Mouse (Mus musculus) spleen, adult 18-20 months (tissue): ENCODE data around the gene Cdk5r2.
"Not testable (repeated sequence)": the region's sequence is repeated elsewhere in the genome, so short reads cannot be mapped to it uniquely, and the experiment has no call there.

Experiments
- DNase-seq, 2 experiments: peaks; one replicate each; pipeline ENCODE4 v3.0.0; 2022; ENCODE audit warnings: mixed read lengths in 2 of 2

The Cdk5r2 gene

GRCm38 (mm10) chr1:74854306-74855056 is at the start of gene Cdk5r2:
TSS of gene Cdk5r2 (plus strand) at chr1:74854934.
- peak; percentile 60 to 69 for DNase-seq

DNA sequence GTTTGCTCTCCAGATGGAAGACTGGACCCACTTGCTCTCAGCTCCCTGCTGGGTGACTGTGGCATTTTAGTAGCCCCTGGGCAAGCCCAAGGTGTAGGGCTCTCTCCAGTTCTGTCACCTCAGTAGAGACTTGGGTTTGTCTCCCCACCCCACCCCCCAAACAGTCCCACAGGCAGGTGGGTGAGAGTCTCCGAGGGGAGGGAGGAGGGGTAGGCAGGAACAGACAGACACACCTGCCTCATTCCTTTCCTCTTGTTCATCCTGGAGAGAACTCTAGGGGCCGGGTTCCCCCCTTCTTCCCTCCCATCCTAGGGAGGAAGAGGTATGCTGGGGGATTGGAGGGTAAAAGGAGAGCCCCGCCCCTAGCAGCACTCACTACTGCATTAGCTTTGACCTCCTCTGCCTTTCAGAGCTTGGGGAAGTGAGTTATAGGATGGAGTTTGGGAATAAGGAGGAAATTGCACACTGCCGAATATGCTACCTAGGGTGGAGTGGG is 49.3 kb upstream of the Cdk5r2 start:
- no peak for DNase-seq

DNA sequence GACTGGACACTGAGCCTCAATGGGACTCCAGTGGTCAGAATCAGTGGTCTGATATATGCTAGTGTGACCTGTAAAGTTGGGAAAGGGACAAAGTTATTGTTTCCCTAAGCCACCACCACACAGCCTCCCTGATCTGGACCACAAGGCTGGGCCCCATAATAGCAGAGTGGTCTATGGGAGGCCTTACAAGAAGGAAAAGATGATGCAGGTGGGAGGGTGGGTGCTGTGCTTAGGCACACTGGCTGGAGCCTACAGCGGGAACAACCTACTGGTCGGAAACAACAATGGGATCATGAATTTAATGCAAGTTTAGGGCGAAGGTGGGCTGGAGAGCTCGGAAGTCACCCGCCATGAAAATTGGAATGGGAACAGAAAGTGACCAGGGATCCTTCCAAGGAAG is 48.9 kb upstream of the Cdk5r2 start:
- no peak for DNase-seq

DNA sequence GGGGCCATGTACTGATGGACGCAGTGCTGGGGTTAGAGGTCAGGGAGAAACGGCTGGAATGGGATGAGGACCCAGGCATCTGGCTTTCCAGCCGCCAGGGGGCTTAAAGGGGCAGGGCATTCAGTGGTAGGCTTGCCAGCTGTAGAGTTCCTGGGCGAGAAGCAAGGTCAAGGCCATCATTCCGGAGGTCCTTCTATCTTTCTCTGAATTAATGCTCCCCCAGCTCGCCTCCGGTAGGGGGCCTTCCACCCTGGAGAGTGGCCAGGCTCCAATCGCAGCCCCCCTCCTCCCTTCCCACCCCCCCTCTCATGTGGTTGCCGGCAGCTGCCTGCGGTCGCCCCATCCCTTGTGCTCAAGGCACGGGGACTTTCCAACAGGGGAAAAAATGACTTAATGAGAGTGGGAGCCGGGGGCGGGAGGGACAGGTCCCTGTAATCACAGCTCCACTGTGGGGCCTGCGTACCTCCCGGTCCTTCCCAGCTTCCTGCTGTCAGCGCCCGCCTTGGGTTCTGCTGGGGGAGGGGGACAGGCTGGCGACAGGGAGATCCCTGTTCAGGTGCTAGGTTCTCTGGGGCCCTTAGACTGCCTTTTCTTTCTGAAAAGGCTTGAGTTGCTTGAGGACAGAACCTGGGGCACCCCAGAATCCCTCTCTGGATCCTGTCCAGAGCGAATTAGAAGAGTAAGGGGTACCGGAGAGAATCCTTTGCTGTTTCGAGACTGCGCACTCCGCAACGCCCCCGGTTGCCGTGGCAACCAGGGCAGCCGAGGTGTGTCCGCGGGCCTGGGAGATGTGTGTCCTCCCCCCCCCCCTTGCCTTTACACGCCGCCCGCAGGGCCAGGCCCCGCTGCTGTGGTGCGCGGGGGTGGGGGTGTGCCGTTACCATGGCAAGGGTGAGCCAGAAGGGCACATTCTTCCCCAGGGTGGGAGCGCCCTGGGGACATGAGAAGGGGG is 48.1 kb upstream of the Cdk5r2 start:
- peak in 1 of 2 experiments; percentile 24 for DNase-seq

DNA sequence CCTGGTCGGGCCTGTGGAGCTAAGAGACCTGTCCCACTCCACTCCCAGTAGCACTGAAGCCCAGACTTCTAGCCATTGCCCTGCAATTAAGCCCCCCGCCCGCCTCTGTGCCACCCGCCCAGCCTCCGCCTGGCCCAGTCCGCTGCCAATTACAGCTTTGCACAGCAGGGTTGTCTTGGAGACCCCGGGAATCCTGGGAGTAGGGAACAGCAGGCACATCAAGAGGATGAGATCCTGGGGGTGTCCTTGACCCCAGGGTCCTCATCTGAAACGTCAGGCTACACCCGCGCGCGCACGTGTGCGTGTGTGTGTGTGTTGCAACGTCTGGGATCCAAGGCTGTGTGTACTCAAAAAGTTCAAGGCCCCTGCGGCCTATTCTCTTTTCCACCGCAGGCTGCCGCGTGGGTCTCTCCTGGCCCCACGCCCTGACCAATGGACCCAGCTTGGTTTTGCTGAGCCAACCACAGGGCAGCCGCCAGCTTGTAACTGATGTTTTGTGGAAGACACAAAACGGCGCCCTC is 47.1 kb upstream of the Cdk5r2 start:
- DNase-seq: no peak

DNA sequence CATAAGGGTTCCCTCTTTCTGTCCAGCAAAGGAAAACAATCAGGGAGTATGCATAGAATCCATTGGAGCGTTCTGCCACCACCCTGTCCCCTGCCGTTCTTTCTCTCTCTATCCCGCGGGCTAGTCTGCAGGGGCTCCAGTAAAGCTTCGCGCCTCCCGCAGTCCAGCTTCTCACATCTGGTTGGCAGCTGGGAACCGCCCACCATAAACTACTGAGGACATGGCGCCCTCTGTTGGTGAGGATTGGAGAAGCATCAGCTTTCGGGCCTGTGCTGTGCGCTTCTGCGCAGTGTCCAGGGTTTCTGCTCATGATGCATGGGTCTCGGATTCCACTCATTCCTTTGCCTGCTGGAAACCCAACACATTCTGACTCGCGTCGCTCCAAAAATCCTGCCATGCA is 46.7 kb upstream of the Cdk5r2 start:
- peak; percentile 75 to 91 for DNase-seq

- DNase-seq: no peak
These were observed 45.7 kb upstream of the Cdk5r2 start for GRCm38 (mm10) chr1:74809007-74809406.

GRCm38 (mm10) chr1:74814931-74815647 is 39.6 kb upstream of the Cdk5r2 start:
- DNase-seq: no peak

- not testable (repeated sequence) for DNase-seq
These were observed 38.8 kb upstream of the Cdk5r2 start for GRCm38 (mm10) chr1:74815965-74816364.

DNA sequence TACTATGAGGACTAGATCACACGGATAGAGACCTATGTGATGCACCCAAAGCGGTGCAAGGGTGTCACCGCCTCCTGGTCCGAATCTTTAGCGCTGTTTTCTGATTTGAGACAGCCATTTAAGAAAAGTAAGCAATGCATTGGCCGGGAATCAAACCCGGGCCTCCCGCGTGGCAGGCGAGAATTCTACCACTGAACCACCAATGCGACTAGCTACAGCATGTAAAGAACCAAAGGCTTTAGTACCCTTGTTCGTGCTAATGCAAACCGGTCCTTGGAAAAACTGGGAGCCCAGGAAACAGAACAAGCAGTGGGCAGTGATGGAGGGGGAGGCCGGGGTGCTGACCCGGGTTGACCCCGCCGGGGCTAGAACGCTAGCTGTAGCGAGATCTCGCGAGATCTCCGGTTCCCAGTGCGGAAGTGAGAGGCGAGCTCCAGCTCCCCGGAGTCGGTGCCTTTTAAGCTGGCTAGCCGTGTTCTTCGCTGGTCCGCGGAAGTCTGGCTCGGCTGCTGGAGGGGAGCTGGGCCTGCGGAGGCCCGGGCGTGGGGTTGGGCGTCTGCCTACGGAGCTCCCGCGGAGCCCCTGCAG is 38.0 kb upstream of the Cdk5r2 start:
- DNase-seq: peak; percentile 81 to 83

- no peak for DNase-seq
These were observed 37.5 kb upstream of the Cdk5r2 start for GRCm38 (mm10) chr1:74817219-74817618.

DNA sequence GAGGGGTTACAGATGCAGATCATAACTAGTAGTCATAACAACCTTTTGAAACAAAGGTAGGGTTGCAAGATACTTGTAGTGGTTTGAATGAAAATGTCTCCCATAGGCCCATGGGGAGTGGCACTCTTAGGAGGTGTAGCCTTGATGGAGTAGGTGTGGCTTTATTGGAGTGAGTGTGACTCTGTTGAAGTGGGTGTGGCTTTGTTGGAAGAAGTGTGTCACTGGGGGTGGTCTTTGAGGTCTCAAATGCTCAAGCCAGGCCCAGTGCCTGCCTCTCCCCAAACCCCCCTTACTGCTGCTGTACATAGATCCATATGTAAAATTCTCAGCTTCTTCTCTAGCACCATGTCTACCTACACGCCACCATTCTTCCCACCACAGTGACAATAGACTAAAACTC is 36.2 kb upstream of the Cdk5r2 start:
- no peak for DNase-seq

DNA sequence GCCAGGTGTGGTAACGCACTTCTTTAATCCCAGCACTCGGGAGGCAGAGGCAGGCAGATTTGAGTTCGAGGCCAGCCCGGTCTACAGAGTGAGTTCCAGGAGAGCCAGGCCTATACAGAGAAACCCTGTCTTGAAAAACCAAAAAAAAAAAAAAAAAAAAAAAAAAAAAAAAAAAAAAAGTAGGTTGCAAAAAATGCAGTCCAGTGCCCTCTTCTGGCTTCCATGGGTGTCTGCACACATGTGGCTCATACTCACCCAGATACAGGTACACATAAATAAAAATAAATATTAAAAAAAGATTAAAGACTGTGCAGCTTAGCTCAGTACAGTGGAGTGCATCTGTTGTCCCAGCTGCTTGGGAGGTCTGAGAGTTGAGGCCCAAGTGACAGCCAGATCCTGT is 31.1 kb upstream of the Cdk5r2 start:
- not testable (repeated sequence) for DNase-seq

- DNase-seq: no peak
These were observed 30.0 kb upstream of the Cdk5r2 start for GRCm38 (mm10) chr1:74824518-74825302.

- no peak for DNase-seq
These were observed 24.7 kb upstream of the Cdk5r2 start for GRCm38 (mm10) chr1:74830061-74830460.

- DNase-seq: no peak
These were observed 21.5 kb upstream of the Cdk5r2 start for GRCm38 (mm10) chr1:74833255-74833654.

- no peak for DNase-seq
These were observed 11.6 kb upstream of the Cdk5r2 start for GRCm38 (mm10) chr1:74843090-74843489.

GRCm38 (mm10) chr1:74846341-74846740 is 8.4 kb upstream of the Cdk5r2 start:
- no peak for DNase-seq

DNA sequence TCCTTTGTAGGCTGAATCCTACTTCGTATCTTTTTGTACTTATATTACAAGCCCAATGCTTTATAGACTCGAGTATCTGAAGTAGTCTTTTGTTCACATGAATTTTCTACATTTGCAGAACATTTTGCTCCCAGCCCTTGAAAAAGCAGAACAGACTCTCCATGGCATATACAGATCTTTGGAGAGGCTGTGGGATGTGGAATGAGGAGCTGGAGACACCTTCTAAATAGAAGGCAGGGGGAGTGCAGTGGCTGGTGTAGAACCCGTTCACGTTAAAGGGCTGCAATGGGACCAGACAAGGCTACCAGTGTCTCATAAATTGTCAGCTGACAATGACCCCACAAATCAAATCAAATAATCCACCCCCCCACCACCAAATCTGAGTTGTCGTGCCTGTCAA is 5.8 kb upstream of the Cdk5r2 start:
- no peak for DNase-seq

DNA sequence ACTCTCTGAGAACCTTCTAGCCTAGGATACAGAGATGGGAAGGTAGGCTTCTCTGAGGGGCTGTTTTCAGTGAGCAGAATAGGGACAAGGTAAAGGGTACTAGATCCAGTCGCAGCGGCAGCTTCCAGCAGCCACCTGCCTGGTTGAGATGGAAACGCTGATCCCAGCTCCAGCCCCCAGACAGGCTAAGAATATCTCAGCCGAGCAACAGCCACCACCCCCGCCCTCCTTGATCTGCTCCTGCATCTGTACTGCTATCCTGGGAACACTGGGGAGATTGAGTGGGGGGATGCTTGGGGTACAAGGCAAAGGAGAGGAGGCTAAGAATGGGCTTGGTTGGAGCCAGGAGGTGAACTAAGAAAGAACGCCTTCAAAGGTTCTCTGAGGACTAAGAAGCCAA is 4.5 kb upstream of the Cdk5r2 start:
- DNase-seq: no peak

GRCm38 (mm10) chr1:74851001-74851775 is 3.5 kb upstream of the Cdk5r2 start:
- DNase-seq: no peak
